ENCODE assay signal across 35 mouse cellular contexts in the genomic region with DNA sequence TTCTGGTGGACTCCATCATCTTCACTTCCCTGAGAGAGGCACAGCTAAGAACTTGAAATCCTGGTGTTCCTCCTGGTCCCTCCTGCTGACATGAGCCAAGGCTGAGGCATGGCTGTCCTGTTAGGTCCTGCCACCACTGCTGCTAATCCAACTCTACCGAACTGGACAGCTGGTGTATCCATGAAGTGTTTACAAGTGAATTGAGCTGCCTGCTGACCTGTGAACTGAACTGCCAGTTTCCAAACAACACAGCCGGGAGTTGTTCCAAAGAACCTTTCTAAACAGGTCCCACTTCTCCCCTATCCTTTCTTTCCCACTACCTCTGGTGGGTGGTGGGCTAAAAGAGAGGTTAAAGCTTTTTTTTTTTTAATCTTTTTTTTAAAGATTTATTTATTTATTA. TPM values are rescaled to one million over a fixed set of nuclear protein-coding genes. Genes with fewer than 3 reads are reported as not detected.
"Had no signal": no experiment of that assay in that cellular context is flagged by ENCODE, and none has a peak within 500 bp of the region (broad histone marks: within the 10 kb centered on the region; RNA-seq: fewer than 3 reads in every experiment).

No protein-coding gene starts in this region.

- H3K9me3 ChIP-seq: heart, embryonic 13.5 days; heart, embryonic 15.5 days; hindbrain, embryonic 13.5 days; hindbrain, embryonic 15.5 days; intestine, embryonic 15.5 days; kidney, embryonic 15.5 days; limb, embryonic 10.5 days; limb, embryonic 12.5 days had no signal

- H3K4me1 ChIP-seq: hindbrain, embryonic 13.5 days; hindbrain, embryonic 15.5 days; intestine, embryonic 15.5 days; kidney, embryonic 15.5 days; limb, embryonic 10.5 days; limb, embryonic 12.5 days had no signal

- H3K36me3 ChIP-seq: heart, embryonic 13.5 days; heart, embryonic 15.5 days; hindbrain, embryonic 13.5 days; hindbrain, embryonic 15.5 days; intestine, embryonic 15.5 days; kidney, embryonic 15.5 days; limb, embryonic 10.5 days; limb, embryonic 12.5 days had no signal

- H3K4me3 ChIP-seq: heart, adult 2 months; heart, embryonic 13.5 days; heart, embryonic 15.5 days; hindbrain, embryonic 13.5 days; hindbrain, embryonic 15.5 days; intestine, embryonic 15.5 days; kidney, embryonic 15.5 days; layer of hippocampus, adult 2 months; left cerebral cortex, adult 2 months; limb, embryonic 10.5 days; limb, embryonic 12.5 days had no signal

- DNase-seq: gastrocnemius, postnatal 14 days; gastrocnemius, postnatal 36 days; heart, adult 11 months; heart, adult 2 months; heart, postnatal 14 days; heart, postnatal 36 days; kidney, adult 18-20 months; kidney, adult 9 months; kidney, postnatal 14 days; kidney, postnatal 36 days had no signal

- H3K9ac ChIP-seq: heart, embryonic 13.5 days; heart, embryonic 15.5 days; hindbrain, embryonic 13.5 days; hindbrain, embryonic 15.5 days; intestine, embryonic 15.5 days; kidney, embryonic 15.5 days; limb, embryonic 12.5 days; liver, embryonic 14.5 days had no signal

- ATAC-seq: inflammation-experienced regulatory T-cells, adult 6 months; intestine, embryonic 15.5 days; intestine, postnatal 0 days had no signal

- H3K27me3 ChIP-seq: heart, embryonic 13.5 days; heart, embryonic 15.5 days; hindbrain, embryonic 13.5 days; hindbrain, embryonic 15.5 days; intestine, embryonic 15.5 days; kidney, embryonic 15.5 days; limb, embryonic 12.5 days had no signal

- H3K4me2 ChIP-seq: heart, embryonic 11.5 days; heart, embryonic 13.5 days; heart, embryonic 15.5 days; hindbrain, embryonic 13.5 days; hindbrain, embryonic 15.5 days; intestine, embryonic 15.5 days; kidney, embryonic 15.5 days; limb, embryonic 12.5 days had no signal

- H3K27ac ChIP-seq: heart, adult 2 months; heart, embryonic 13.5 days; heart, embryonic 15.5 days; hindbrain, embryonic 13.5 days; hindbrain, embryonic 15.5 days; intestine, embryonic 15.5 days; kidney, embryonic 15.5 days; kidney, postnatal 0 days; layer of hippocampus, adult 2 months; left cerebral cortex, adult 2 months; limb, embryonic 10.5 days; limb, embryonic 12.5 days; liver, embryonic 14.5 days had no signal

RNA-seq across cellular contexts. Expression of a gene that starts 35.5 kb away (rescaled TPM):
- total RNA-seq: gastrocnemius, adult 18-20 months; gastrocnemius, adult 8-10 months; gastrocnemius, postnatal 14 days; gastrocnemius, postnatal 36 days; heart, adult 2 months; heart, postnatal 14 days; heart, postnatal 36 days; layer of hippocampus, adult 2 months; layer of hippocampus, postnatal 10 days; layer of hippocampus, postnatal 25 days; left cerebral cortex, adult 2 months; left cerebral cortex, postnatal 14 days; left cerebral cortex, postnatal 36 days had no signal
- polyA plus RNA-seq: gonadal fat pad, adult 2 months; heart, adult 2 months; heart, embryonic 11.5 days; heart, embryonic 13.5 days; heart, embryonic 15.5 days; heart, postnatal 0 days; hindbrain, embryonic 13.5 days; hindbrain, embryonic 15.5 days; inflammation-experienced regulatory T-cells, adult 6 months; intestine, embryonic 15.5 days; intestine, postnatal 0 days; kidney, embryonic 15.5 days; kidney, postnatal 0 days; limb, embryonic 12.5 days; limb, embryonic 14.5 days; liver, embryonic 14.5 days had no signal

RNA-seq across cellular contexts. Expression of a gene that starts 48.4 kb away (rescaled TPM):
- total RNA-seq: gastrocnemius, adult 18-20 months; gastrocnemius, adult 8-10 months; gastrocnemius, postnatal 14 days; gastrocnemius, postnatal 36 days; heart, adult 2 months; heart, postnatal 14 days; heart, postnatal 36 days; layer of hippocampus, adult 2 months; layer of hippocampus, postnatal 10 days; layer of hippocampus, postnatal 25 days; left cerebral cortex, adult 2 months; left cerebral cortex, postnatal 14 days; left cerebral cortex, postnatal 36 days had no signal
- polyA plus RNA-seq: hindbrain, embryonic 11.5 days; hindbrain, embryonic 15.5 days had no signal
